Mouse (Mus musculus) olfactory bulb, adult 2 months (tissue): Measurements from ENCODE around the gene Gm11096.

ENCODE experiments used
- CTCF ChIP-seq: fragments of 200-500 bp; IDR thresholded peaks from 2 replicates; pipeline ENCODE4 v1.5.1; 2012; ENCODE audit warnings: low read depth, mild to moderate bottlenecking, low read length, moderate library complexity; ENCODE audit not compliant: insufficient read depth
- POLR2A ChIP-seq: fragments of 200-500 bp; IDR thresholded peaks from 2 replicates; pipeline ENCODE4 v1.6.1; 2012; ENCODE audit warnings: mild to moderate bottlenecking, low read depth, low read length, moderate library complexity; ENCODE audit not compliant: insufficient read depth

DNA sequence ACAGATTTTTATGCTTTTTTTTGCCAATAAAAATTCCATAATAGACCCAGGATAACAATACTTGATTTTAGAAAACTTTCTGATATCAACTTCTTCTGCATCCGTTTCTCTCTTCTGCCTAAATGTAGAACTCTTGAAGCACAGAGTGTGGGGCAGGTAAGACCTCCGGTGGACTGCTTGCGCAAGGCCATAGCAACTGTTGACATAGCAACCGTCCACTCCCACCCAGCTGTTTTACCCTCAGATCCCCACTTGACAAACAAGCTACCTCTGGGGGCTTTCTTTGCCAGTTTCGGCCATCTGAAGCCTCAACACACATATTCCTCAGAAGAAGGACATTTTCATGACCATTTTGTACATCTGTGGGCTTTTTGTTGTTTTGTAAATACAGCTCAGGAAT lies 41.2 kb upstream of the Gm11096 start:
- TF ChIP-seq CTCF (no peak), POLR2A (no peak)
